Mouse (Mus musculus): Measurements from ENCODE around the gene Rbm8a2. TPM values are rescaled to one million over a fixed set of nuclear protein-coding genes. Genes with fewer than 3 reads are reported as not detected.
A peak's percentile ranks its signal among the peaks of the same experiment; 100 is the strongest.

Gene Rbm8a2
- total RNA-seq, 2 experiments from 2014 or later, result not detected

DNA sequence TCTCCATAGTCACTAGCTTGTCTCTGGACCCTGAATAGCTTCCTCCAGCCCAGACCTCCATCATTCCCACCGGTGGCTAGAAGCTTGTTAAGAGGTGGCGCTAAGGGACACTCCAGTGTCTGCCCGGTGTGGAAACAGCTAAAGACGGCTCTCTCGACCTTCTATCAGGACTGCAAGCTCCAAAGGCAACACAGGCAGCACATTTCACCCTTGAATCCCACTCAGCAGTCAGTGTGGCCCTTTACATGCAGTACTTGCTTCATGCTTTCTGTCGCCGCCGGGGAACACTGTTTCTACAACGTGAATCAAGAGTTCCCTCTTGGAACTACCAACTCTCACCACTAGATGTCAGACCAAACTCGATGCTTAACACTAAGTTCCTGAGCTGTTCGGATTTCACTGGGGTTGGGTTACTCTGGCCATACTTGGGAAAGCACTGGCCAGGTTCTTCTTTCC, 42.6 kb downstream of the Rbm8a2 start:
- intact Hi-C loops (cut with DNase I), result loop anchor here (1.0 to 10.0 kb wide), 3 partner anchors 286 to 928 kb away; no protein-coding TSS in a partner anchor
- DNase-seq, result peak; percentile 72 to 85

GRCm38 (mm10) chr1:175931391-175931790, 47.5 kb downstream of the Rbm8a2 start:
- intact Hi-C loops (cut with DNase I), result loop anchor here (10.0 kb wide), 1 partner anchor 933 kb away; no protein-coding TSS in a partner anchor
- peak; percentile 15 to 36 for DNase-seq

Other genes starting within 250 kb of the Rbm8a2 start
- 1 to 10 TPM; 2.2 to 3.6 TPM for gene Exo1, start 98.5 kb downstream of the Rbm8a2 start, total RNA-seq (2021)
- gene Gm38100, start 58.8 kb downstream of the Rbm8a2 start, total RNA-seq (2021), result not detected